Mouse (Mus musculus) midbrain, embryonic 10.5 days (tissue): ENCODE data around the gene Nop53. TPM values are rescaled to one million over a fixed set of nuclear protein-coding genes. Genes with fewer than 3 reads are reported as not detected.
A peak's percentile ranks its signal among the peaks of the same experiment; 100 is the strongest.

Experiments
- DNase-seq: peaks from one replicate; pipeline ENCODE4 v3.0.0-alpha.2; 2017; ENCODE audit warnings: low spot score
- H3K27ac ChIP-seq: fragments of 300-500 bp; sonication (generic); replicated peaks from 2 replicates; pipeline ENCODE4 v1.5.1; 2016; ENCODE audit warnings: mild to moderate bottlenecking
- H3K27me3 ChIP-seq: fragments of 300-500 bp; sonication (generic); 2 replicates; pipeline ENCODE4 v1.6.1; 2016; ENCODE audit warnings: low read depth, mild to moderate bottlenecking; ENCODE audit not compliant: poor library complexity, severe bottlenecking
- H3K36me3 ChIP-seq: fragments of 300-500 bp; sonication (generic); 2 replicates; pipeline ENCODE4 v1.6.1; 2016; ENCODE audit warnings: mild to moderate bottlenecking, moderate library complexity
- H3K4me1 ChIP-seq: fragments of 300-500 bp; sonication (generic); 2 replicates; pipeline ENCODE4 v1.6.1; 2016
- H3K4me3 ChIP-seq: fragments of 300-500 bp; sonication (generic); 2 replicates; pipeline ENCODE4 v1.5.1; 2016; ENCODE audit warnings: mild to moderate bottlenecking, moderate library complexity
- H3K9me3 ChIP-seq: fragments of 300-500 bp; sonication (generic); replicated peaks from 2 replicates; pipeline ENCODE4 v1.6.1; 2016; ENCODE audit warnings: mild to moderate bottlenecking
- WGBS: fragments of 180-500 bp; shearing (Covaris S2); methylation state at CpG from one replicate; pipeline ENCODE4 v1.1.7; 2016; 5-methylcytosine and 5-hydroxymethylcytosine counted together
- polyA plus RNA-seq: library from polyadenylated mRNA; unstranded; fragments of >200 nt; fragmentation: Nextera tagmentation; extraction: Ambion mirVana; gene quantifications from 2 replicates; pipeline ENCODE4 v1.2.1, GENCODE M21; 2016

The Nop53 gene
- polyA plus RNA-seq = 181 and 183 TPM in 2 replicates

GRCm38 (mm10) chr7:15945721-15946536 is at the start of gene Nop53:
Gene Nop53, minus strand, starts transcription at chr7:15946074.
- H3K4me1 ChIP-seq = peaks cover 29% of the 10 kb centered on the region
- H3K27ac ChIP-seq = peak within 1 kb of the TSS; percentile 97
- H3K27me3 ChIP-seq = 0 out of 2 replicates have a peak, but pooled peaks cover 10% of the 10 kb centered on the region
- DNase-seq = peak; percentile 94
- peaks cover 36% of the 10 kb centered on the region for H3K36me3 ChIP-seq
- H3K4me3 ChIP-seq = peak within 1 kb of the TSS; percentile 77
- WGBS = 2% methylated on average over 59 of the region's 59 CpGs
- H3K9me3 ChIP-seq = no peaks in the 10 kb centered on the region

- no peaks in the 10 kb centered on the region for H3K27me3 ChIP-seq
- no peak overlapping the region for H3K27ac ChIP-seq
- no peaks in the 10 kb centered on the region for H3K4me1 ChIP-seq
- WGBS = 95% methylated on average over 4 of the region's 4 CpGs
- no peaks in the 10 kb centered on the region for H3K9me3 ChIP-seq
- no peak overlapping the region for H3K4me3 ChIP-seq
- peaks cover 96% of the 10 kb centered on the region for H3K36me3 ChIP-seq
- DNase-seq = no peak
These were observed 47.9 kb upstream of the Nop53 start for GRCm38 (mm10) chr7:15993789-15994188.

GRCm38 (mm10) chr7:15993152-15993551 is 47.3 kb upstream of the Nop53 start:
- DNase-seq = no peak
- peaks cover 100% of the 10 kb centered on the region for H3K36me3 ChIP-seq

GRCm38 (mm10) chr7:15991764-15992163 is 45.9 kb upstream of the Nop53 start:
- H3K36me3 ChIP-seq = peaks cover 100% of the 10 kb centered on the region
- H3K27ac ChIP-seq = no peak overlapping the region
- 96% methylated on average over 3 of the region's 3 CpGs for WGBS
- no peaks in the 10 kb centered on the region for H3K27me3 ChIP-seq
- DNase-seq = no peak
- no peak overlapping the region for H3K4me3 ChIP-seq
- no peaks in the 10 kb centered on the region for H3K4me1 ChIP-seq
- H3K9me3 ChIP-seq = 0 out of 2 replicates have a peak, but pooled peaks cover 4% of the 10 kb centered on the region

More at GRCm38 (mm10) chr7:15993152-15993551, 47.3 kb upstream of the Nop53 start:
- 82% methylated on average over 3 of the region's 3 CpGs for WGBS
- H3K4me3 ChIP-seq = no peak overlapping the region
- H3K27me3 ChIP-seq = no peaks in the 10 kb centered on the region
- no peaks in the 10 kb centered on the region for H3K4me1 ChIP-seq
- H3K9me3 ChIP-seq = no peaks in the 10 kb centered on the region
- no peak overlapping the region for H3K27ac ChIP-seq

DNA sequence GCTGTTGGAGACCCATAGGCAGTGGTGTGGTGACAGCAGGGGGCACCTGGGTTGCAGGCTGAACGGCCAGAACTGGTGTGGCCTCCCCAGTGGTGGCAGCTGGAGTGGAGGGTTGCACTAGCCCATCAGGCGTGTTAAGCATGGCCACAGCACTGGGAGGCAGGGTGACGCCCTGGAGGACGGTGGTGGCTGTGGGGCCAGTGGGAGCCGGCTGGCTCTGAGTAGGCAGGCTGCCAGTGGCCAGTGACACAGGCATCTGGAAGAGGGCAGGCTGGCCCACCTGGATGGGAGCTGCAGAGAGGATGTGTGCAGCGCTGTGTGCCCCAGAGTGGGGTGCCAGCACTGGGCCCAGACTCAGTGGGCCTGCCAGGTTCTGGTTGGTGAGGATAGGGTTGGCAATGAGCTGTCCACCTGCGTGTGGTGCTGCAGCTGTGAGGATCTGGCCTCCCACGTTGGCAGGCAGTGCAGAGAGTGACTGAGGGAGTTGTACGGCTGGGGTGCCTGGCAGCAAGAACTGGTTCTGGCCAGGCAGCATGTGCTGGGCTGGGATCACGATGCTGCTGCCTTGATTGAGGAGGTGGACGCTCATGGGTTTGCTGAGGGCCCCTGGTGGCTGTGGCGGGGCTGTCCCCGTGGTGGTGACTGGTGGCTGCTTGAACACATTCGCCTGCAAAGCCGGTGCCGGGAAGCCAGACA is 41.9 kb upstream of the Nop53 start:
- Histone ChIP-seq H3K4me3 (no peak overlapping the region), H3K27me3 (no peaks in the 10 kb centered on the region), H3K9me3 (0 out of 2 replicates have a peak, but pooled peaks cover 4% of the 10 kb centered on the region), H3K4me1 (no peaks in the 10 kb centered on the region), H3K36me3 (peaks cover 86% of the 10 kb centered on the region), H3K27ac (no peak overlapping the region)
- no peak for DNase-seq
- 93% methylated on average over 16 of the region's 16 CpGs for WGBS

DNA sequence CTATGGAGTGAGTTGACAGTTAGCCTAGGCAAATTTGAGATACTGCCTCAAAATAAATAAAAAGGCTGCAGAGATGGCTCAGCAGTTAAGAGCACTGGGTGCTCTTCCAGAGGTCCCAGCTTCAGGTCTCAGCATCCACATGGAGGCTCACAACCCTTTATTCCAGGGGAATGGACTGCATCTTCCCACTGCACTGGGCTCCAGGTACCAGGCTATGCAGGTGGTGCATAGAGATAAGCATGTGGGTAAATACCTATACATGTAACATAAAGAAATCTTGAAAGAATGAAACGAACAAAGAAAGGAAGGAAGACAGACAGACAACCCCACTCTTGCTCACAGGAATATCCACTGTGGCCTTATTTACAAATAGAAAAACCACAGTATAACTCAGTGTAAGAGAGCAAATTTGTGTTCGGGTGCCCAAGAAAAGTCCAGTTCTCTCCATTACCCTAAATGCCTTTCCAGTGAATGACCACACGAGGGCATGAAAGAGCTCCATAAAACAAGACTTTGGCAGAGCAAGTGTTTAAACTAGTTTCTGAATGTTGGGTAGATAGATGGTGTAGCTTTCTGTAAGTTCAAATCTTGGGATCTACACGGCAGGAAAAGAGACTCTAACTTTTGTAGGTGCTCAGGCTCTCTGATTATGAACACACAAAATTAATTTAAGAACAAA is 37.0 kb upstream of the Nop53 start:
- Histone ChIP-seq H3K9me3 (peaks cover 14% of the 10 kb centered on the region; the same call in 1 of the 2 replicates), H3K27me3 (no peaks in the 10 kb centered on the region), H3K4me3 (no peak overlapping the region), H3K36me3 (peaks cover 84% of the 10 kb centered on the region), H3K4me1 (no peaks in the 10 kb centered on the region), H3K27ac (no peak overlapping the region)
- WGBS = 50% methylated on average over 4 of the region's 4 CpGs
- DNase-seq = no peak

DNA sequence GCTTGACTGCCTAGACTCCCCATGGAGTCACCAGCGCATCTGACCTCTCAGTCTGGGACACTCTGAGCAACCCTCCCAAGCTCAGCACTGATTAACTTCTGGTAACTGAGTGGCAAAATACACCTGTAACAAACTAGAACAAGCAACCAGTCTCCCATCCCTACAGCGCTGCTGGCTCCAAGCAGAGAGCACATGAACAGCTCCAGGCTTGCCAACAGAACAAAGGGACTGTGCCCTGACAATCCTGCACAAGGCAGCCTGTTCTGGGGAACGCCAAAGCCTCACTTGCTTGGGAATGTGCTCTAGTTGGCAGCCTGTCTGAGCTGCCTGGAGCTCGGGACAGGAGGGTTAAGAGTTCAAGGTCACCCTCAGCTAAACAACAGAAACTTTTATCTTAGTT is 35.7 kb upstream of the Nop53 start:
- H3K4me1 ChIP-seq = no peaks in the 10 kb centered on the region
- no peak for DNase-seq
- H3K9me3 ChIP-seq = peaks cover 10% of the 10 kb centered on the region; the same call in 1 of the 2 replicates
- 89% methylated on average over 4 of the region's 4 CpGs for WGBS
- H3K36me3 ChIP-seq = peaks cover 84% of the 10 kb centered on the region
- no peak overlapping the region for H3K27ac ChIP-seq
- H3K4me3 ChIP-seq = no peak overlapping the region
- no peaks in the 10 kb centered on the region for H3K27me3 ChIP-seq

- Histone ChIP-seq H3K27ac (no peak overlapping the region), H3K36me3 (peaks cover 86% of the 10 kb centered on the region), H3K27me3 (no peaks in the 10 kb centered on the region), H3K9me3 (peaks cover 10% of the 10 kb centered on the region; the same call in 1 of the 2 replicates), H3K4me1 (no peaks in the 10 kb centered on the region), H3K4me3 (no peak overlapping the region)
- 93% methylated on average over 8 of the region's 8 CpGs for WGBS
- no peak for DNase-seq
These were observed 34.4 kb upstream of the Nop53 start for GRCm38 (mm10) chr7:15980246-15980645.

DNA sequence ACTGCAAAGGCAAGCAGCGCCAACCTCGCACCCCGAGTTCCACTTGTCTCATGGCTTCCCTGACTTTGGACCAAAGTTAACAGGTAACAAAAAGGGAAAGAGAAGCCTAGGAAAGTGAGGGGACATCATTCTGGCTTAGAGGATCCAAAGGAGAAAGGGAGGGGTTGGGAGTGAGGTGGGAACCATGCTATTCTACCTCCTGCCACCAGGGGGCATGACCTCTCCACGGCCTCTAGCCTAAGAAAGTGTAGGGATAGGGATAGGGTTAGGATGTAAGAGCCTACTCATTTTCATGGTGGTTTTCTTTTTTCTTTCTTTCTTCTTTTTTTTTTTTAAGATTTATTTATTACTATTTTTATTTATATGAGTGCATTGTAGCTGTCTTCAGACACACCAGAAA is 30.0 kb upstream of the Nop53 start:
- H3K36me3 ChIP-seq = peaks cover 98% of the 10 kb centered on the region
- WGBS = 77% methylated on average over 4 of the region's 4 CpGs
- H3K27me3 ChIP-seq = no peaks in the 10 kb centered on the region
- H3K4me3 ChIP-seq = no peak overlapping the region
- 0 out of 2 replicates have a peak, but pooled peaks cover 5% of the 10 kb centered on the region for H3K4me1 ChIP-seq
- no peak for DNase-seq
- H3K27ac ChIP-seq = no peak overlapping the region
- H3K9me3 ChIP-seq = peaks cover 10% of the 10 kb centered on the region; the same call in 1 of the 2 replicates

GRCm38 (mm10) chr7:15975451-15975850 is 29.6 kb upstream of the Nop53 start:
- Histone ChIP-seq H3K4me1 (0 out of 2 replicates have a peak, but pooled peaks cover 5% of the 10 kb centered on the region), H3K9me3 (peaks cover 10% of the 10 kb centered on the region; the same call in 1 of the 2 replicates), H3K27ac (no peak overlapping the region), H3K27me3 (no peaks in the 10 kb centered on the region), H3K36me3 (peaks cover 98% of the 10 kb centered on the region), H3K4me3 (no peak overlapping the region)
- 94% methylated on average over 10 of the region's 10 CpGs for WGBS
- DNase-seq = no peak

GRCm38 (mm10) chr7:15974712-15975111 is 28.8 kb upstream of the Nop53 start:
- Histone ChIP-seq H3K36me3 (peaks cover 97% of the 10 kb centered on the region), H3K9me3 (peaks cover 10% of the 10 kb centered on the region; the same call in 1 of the 2 replicates), H3K27ac (no peak overlapping the region), H3K27me3 (no peaks in the 10 kb centered on the region), H3K4me3 (no peak overlapping the region), H3K4me1 (0 out of 2 replicates have a peak, but pooled peaks cover 5% of the 10 kb centered on the region)
- peak; percentile 41 for DNase-seq
- WGBS = 65% methylated on average over 5 of the region's 5 CpGs

GRCm38 (mm10) chr7:15972247-15972646 is 26.4 kb upstream of the Nop53 start:
- WGBS = 61% methylated on average over 25 of the region's 25 CpGs
- no peak overlapping the region for H3K4me3 ChIP-seq
- H3K27ac ChIP-seq = no peak overlapping the region
- H3K4me1 ChIP-seq = peaks cover 8% of the 10 kb centered on the region; the same call in 1 of the 2 replicates
- no peaks in the 10 kb centered on the region for H3K9me3 ChIP-seq
- H3K27me3 ChIP-seq = no peaks in the 10 kb centered on the region
- H3K36me3 ChIP-seq = peaks cover 72% of the 10 kb centered on the region
- DNase-seq = no peak
